Mouse (Mus musculus) embryonic facial prominence, embryonic 14.5 days (tissue): ENCODE data around the gene Lyzl4. TPM values are rescaled to one million over a fixed set of nuclear protein-coding genes. Genes with fewer than 3 reads are reported as not detected.
A peak's percentile ranks its signal among the peaks of the same experiment; 100 is the strongest.

Experiments used
- ATAC-seq: fragments of 200-750 bp; cut with Nextera tagmentation; 2 replicates; pipeline ENCODE4 v1.8.0; 2017; ENCODE audit warnings: low read depth, moderate number of reproducible peaks, moderate TSS enrichment
- DNase-seq: peaks from one replicate; pipeline ENCODE4 v3.0.0-alpha.2; 2015; ENCODE audit warnings: low spot score
- H3K27ac ChIP-seq: fragments of 300-500 bp; sonication (generic); replicated peaks from 2 replicates; pipeline ENCODE4 v1.5.1; 2014; ENCODE audit warnings: low read depth, mild to moderate bottlenecking, low read length, moderate library complexity
- H3K27me3 ChIP-seq: fragments of 300-500 bp; sonication (generic); replicated peaks from 2 replicates; pipeline ENCODE4 v1.6.1; 2014; ENCODE audit warnings: low read length; ENCODE audit not compliant: control insufficient read depth, insufficient read depth
- H3K36me3 ChIP-seq: fragments of 300-500 bp; sonication (generic); 2 replicates; pipeline ENCODE4 v1.6.1; 2014; ENCODE audit warnings: low read length, mixed read lengths; ENCODE audit not compliant: control insufficient read depth, insufficient read depth
- H3K4me1 ChIP-seq: fragments of 300-500 bp; sonication (generic); 2 replicates; pipeline ENCODE4 v1.6.1; 2014; ENCODE audit warnings: antibody characterized with exemption, low read length; ENCODE audit not compliant: control insufficient read depth, insufficient read depth
- H3K4me2 ChIP-seq: fragments of 300-500 bp; sonication (generic); 2 replicates; pipeline ENCODE4 v1.6.1; 2014; ENCODE audit warnings: low read depth, mild to moderate bottlenecking, low read length, moderate library complexity, mixed read lengths
- H3K4me3 ChIP-seq: fragments of 300-500 bp; sonication (generic); 2 replicates; pipeline ENCODE4 v1.5.1; 2014; ENCODE audit warnings: low read depth, mild to moderate bottlenecking, low read length
- H3K9ac ChIP-seq: fragments of 300-500 bp; sonication (generic); 2 replicates; pipeline ENCODE4 v1.6.1; 2014; ENCODE audit warnings: low read depth, mild to moderate bottlenecking, low read length, moderate library complexity, mixed read lengths
- H3K9me3 ChIP-seq: fragments of 300-500 bp; sonication (generic); 2 replicates; pipeline ENCODE4 v1.6.1; 2016; ENCODE audit warnings: low read length; ENCODE audit not compliant: control insufficient read depth
- WGBS: fragments of 180-500 bp; shearing (Covaris S2); extraction: QIAGEN DNeasy Blood & Tissue Kit; methylation state at CpG from one replicate; pipeline ENCODE4 v1.1.7; 2014; 5-methylcytosine and 5-hydroxymethylcytosine counted together
- polyA plus RNA-seq: library from polyadenylated mRNA; unstranded; fragments of >200 nt; fragmentation: Nextera tagmentation; extraction: Ambion mirVana; gene quantifications from 2 replicates; pipeline ENCODE4 v1.2.1, GENCODE M21; 2014

Gene Lyzl4
- polyA plus RNA-seq, 1 experiment from 2014 or later: 1.7 TPM

- ATAC-seq (no peak), DNase-seq (peak; percentile 17)
- peak overlapping the region; percentile 56 for H3K4me3 ChIP-seq
- 9% methylated on average over 27 of the region's 27 CpGs for WGBS
- H3K27ac ChIP-seq: no peak overlapping the region
- no peaks in the 10 kb centered on the region for H3K9me3 ChIP-seq
- H3K27me3 ChIP-seq: peaks cover 50% of the 10 kb centered on the region
- peak overlapping the region; percentile 96 for H3K4me2 ChIP-seq
- peaks cover 10% of the 10 kb centered on the region for H3K4me1 ChIP-seq
- no peaks in the 10 kb centered on the region for H3K36me3 ChIP-seq
- H3K9ac ChIP-seq: peak overlapping the region; percentile 54; the same call in 1 of the 2 replicates
Observed at GRCm38 (mm10) chr9:121641235-121641915, 521 bp downstream of the Lyzl4 start.

DNA sequence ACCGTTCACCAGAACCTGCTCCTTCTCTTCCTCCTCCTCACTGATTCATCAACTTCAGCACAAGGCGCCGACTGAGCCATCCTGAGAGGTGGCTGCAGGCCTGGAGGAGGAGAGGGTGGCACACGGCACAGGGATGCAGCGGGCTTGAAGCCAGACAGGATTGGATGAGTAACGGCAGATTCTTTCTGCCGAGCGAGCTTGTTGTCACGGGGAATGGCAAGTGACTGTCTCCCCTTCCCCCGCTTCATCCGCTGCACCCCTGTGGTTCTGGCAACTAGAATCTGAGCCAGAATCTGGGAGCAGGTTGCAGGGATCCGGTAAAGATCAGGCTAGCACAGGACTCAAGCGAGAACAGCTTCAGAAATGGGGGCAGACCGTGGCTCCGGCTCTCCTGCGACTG is 2.1 kb downstream of the Lyzl4 start:
- no peak for ATAC-seq
- DNase-seq: no peak
- 50% methylated on average over 14 of the region's 16 CpGs for WGBS
- H3K36me3 ChIP-seq: no peaks in the 10 kb centered on the region
- no peak overlapping the region for H3K4me3 ChIP-seq
- H3K9me3 ChIP-seq: no peaks in the 10 kb centered on the region
- no peak overlapping the region for H3K4me2 ChIP-seq
- no peak overlapping the region for H3K9ac ChIP-seq
- peaks cover 10% of the 10 kb centered on the region for H3K4me1 ChIP-seq
- no peak overlapping the region for H3K27ac ChIP-seq
- H3K27me3 ChIP-seq: peaks cover 50% of the 10 kb centered on the region

- Histone ChIP-seq H3K9me3 (no peaks in the 10 kb centered on the region), H3K4me1 (no peaks in the 10 kb centered on the region), H3K27me3 (peaks cover 17% of the 10 kb centered on the region), H3K36me3 (no peaks in the 10 kb centered on the region), H3K4me3 (no peak overlapping the region), H3K27ac (no peak overlapping the region), H3K9ac (no peak overlapping the region), H3K4me2 (no peak overlapping the region)
- no peak for ATAC-seq
- WGBS: 39% methylated on average over 7 of the region's 7 CpGs
- no peak for DNase-seq
Observed at GRCm38 (mm10) chr9:121635835-121636576, 5.9 kb downstream of the Lyzl4 start.

GRCm38 (mm10) chr9:121633306-121633705 is 8.6 kb downstream of the Lyzl4 start:
- 84% methylated on average over 6 of the region's 6 CpGs for WGBS
- Histone ChIP-seq H3K36me3 (no peaks in the 10 kb centered on the region), H3K4me2 (no peak overlapping the region), H3K4me1 (no peaks in the 10 kb centered on the region), H3K4me3 (no peak overlapping the region), H3K27me3 (no peaks in the 10 kb centered on the region), H3K27ac (no peak overlapping the region), H3K9me3 (no peaks in the 10 kb centered on the region), H3K9ac (no peak overlapping the region)
- DNase-seq (no peak), ATAC-seq (no peak)

- ATAC-seq (no peak), DNase-seq (no peak)
- H3K4me3 ChIP-seq: no peak overlapping the region
- 87% methylated on average over 10 of the region's 10 CpGs for WGBS
- H3K9me3 ChIP-seq: no peaks in the 10 kb centered on the region
- no peaks in the 10 kb centered on the region for H3K36me3 ChIP-seq
- no peak overlapping the region for H3K4me2 ChIP-seq
- no peak overlapping the region for H3K27ac ChIP-seq
- no peaks in the 10 kb centered on the region for H3K4me1 ChIP-seq
- no peaks in the 10 kb centered on the region for H3K27me3 ChIP-seq
- no peak overlapping the region for H3K9ac ChIP-seq
Observed at GRCm38 (mm10) chr9:121632891-121633290, 9.0 kb downstream of the Lyzl4 start.

GRCm38 (mm10) chr9:121631946-121632345 is 9.9 kb downstream of the Lyzl4 start:
- Histone ChIP-seq H3K27me3 (no peaks in the 10 kb centered on the region), H3K4me1 (no peaks in the 10 kb centered on the region), H3K4me2 (no peak overlapping the region), H3K9ac (no peak overlapping the region), H3K4me3 (no peak overlapping the region), H3K9me3 (no peaks in the 10 kb centered on the region), H3K27ac (no peak overlapping the region), H3K36me3 (no peaks in the 10 kb centered on the region)
- 71% methylated on average over 4 of the region's 4 CpGs for WGBS
- ATAC-seq (no peak), DNase-seq (no peak)

GRCm38 (mm10) chr9:121630627-121631026 is 11.3 kb downstream of the Lyzl4 start:
- H3K27me3 ChIP-seq: no peaks in the 10 kb centered on the region
- ATAC-seq: no peak
- H3K4me3 ChIP-seq: no peak overlapping the region
- no peaks in the 10 kb centered on the region for H3K9me3 ChIP-seq
- H3K36me3 ChIP-seq: no peaks in the 10 kb centered on the region
- DNase-seq: no peak
- 78% methylated on average over 1 of the region's 1 CpGs for WGBS
- H3K9ac ChIP-seq: no peak overlapping the region
- no peak overlapping the region for H3K27ac ChIP-seq
- H3K4me1 ChIP-seq: no peaks in the 10 kb centered on the region
- H3K4me2 ChIP-seq: no peak overlapping the region

DNA sequence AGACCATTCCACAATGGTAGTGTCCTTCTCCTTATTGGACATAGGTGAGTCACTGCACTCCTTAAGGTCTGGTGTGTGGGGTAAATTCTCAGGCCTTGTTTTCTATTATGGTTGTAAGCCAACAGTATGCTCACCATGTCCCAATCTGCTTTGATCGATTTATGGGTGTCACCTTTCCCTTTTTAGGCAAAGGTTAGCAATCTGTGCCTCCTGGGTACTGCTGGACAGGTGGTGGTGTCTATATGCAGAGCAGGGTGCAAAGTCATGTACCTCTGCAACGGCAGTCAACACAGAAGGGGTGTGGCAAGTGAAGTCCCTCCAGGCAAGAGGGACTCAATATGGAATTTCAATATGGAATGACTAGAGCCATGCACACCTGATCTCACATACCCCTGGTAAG is 17.0 kb downstream of the Lyzl4 start:
- no peak overlapping the region for H3K27ac ChIP-seq
- H3K4me2 ChIP-seq: no peak overlapping the region
- DNase-seq (no peak), ATAC-seq (no peak)
- no peak overlapping the region for H3K9ac ChIP-seq
- no peak overlapping the region for H3K4me3 ChIP-seq
- H3K36me3 ChIP-seq: no peaks in the 10 kb centered on the region
- no peaks in the 10 kb centered on the region for H3K27me3 ChIP-seq
- WGBS: 75% methylated on average over 2 of the region's 2 CpGs
- no peaks in the 10 kb centered on the region for H3K4me1 ChIP-seq
- H3K9me3 ChIP-seq: no peaks in the 10 kb centered on the region

DNA sequence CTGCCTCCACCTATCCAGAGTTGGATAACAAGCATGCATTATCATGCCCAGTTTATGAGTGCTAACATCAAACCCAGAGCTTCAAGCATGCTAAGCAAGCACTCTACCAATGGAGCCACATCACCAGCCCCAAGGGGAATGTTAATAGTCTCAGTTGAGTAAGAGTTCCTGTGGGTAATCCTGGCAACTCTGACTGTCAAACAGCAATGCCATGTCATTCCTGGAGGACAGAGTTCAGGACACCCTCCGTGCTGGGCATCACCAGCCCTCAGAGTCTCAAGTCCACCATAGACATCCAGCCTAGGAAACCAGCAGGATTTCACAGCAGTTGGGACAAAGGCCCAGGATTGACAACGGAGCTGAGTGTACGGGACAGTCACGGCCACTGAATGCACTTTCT is 18.7 kb downstream of the Lyzl4 start:
- no peak overlapping the region for H3K27ac ChIP-seq
- H3K9ac ChIP-seq: no peak overlapping the region
- DNase-seq: no peak
- no peaks in the 10 kb centered on the region for H3K36me3 ChIP-seq
- no peak for ATAC-seq
- H3K4me3 ChIP-seq: no peak overlapping the region
- no peaks in the 10 kb centered on the region for H3K4me1 ChIP-seq
- no peaks in the 10 kb centered on the region for H3K9me3 ChIP-seq
- H3K27me3 ChIP-seq: no peaks in the 10 kb centered on the region
- 95% methylated on average over 4 of the region's 4 CpGs for WGBS
- H3K4me2 ChIP-seq: no peak overlapping the region
